Mouse (Mus musculus) MEL (cell line): ENCODE measurements at regions not wholly inside any gene's neighbourhood (a gene's known extent, or its start where the extent isn't known, plus 50 kb on each side); places are given as distances from the start of the nearest gene placed in this dataset.

Source experiments
- DNase-seq: peaks from one replicate; pipeline ENCODE4 v3.0.0; 2011; ENCODE audit warnings: low read depth, low spot score
- H3K27ac ChIP-seq: 2 replicates; pipeline ENCODE4 v1.5.1; 2012; ENCODE audit warnings: low read depth, mild to moderate bottlenecking, control low read depth, low read length, moderate library complexity; ENCODE audit not compliant: control insufficient read depth
- H3K27me3 ChIP-seq, 2 experiments: fragments of 150-350 bp in 1 of 2; sonication (generic) in 1 of 2; 2 replicates each; pipeline ENCODE4 v1.6.1; 2012; ENCODE audit warnings: low read length in 2 of 2, mild to moderate bottlenecking in 2 of 2, improper control_type of control experiment in 1 of 2, moderate library complexity in 1 of 2; ENCODE audit not compliant: insufficient read depth in 2 of 2, control insufficient read depth in 1 of 2
- H3K36me3 ChIP-seq, 2 experiments: 2 replicates each; pipeline ENCODE4 v1.6.1; 2012 to 2014; ENCODE audit warnings: low read length in 2 of 2, improper control_type of control experiment in 1 of 2, inconsistent platforms in 1 of 2, mild to moderate bottlenecking in 1 of 2; ENCODE audit not compliant: insufficient read depth in 2 of 2, control insufficient read depth in 1 of 2
- H3K4me1 ChIP-seq, 2 experiments: fragments of 150-350 bp in 1 of 2; sonication (generic) in 1 of 2; 2 replicates each; pipeline ENCODE4 v1.6.1; 2012; ENCODE audit warnings: low read length in 2 of 2, improper control_type of control experiment in 1 of 2, mild to moderate bottlenecking in 1 of 2; ENCODE audit not compliant: insufficient read depth in 2 of 2, control insufficient read depth in 1 of 2
- H3K4me3 ChIP-seq, 2 experiments: fragments of 150-350 bp in 1 of 2; sonication (generic) in 1 of 2; 2 replicates each; pipeline ENCODE4 v1.5.1; 2012; ENCODE audit warnings: low read depth in 2 of 2, low read length in 2 of 2, mild to moderate bottlenecking in 2 of 2, moderate library complexity in 2 of 2, control low read depth in 1 of 2, improper control_type of control experiment in 1 of 2; ENCODE audit not compliant: control insufficient read depth in 1 of 2, insufficient read depth in 1 of 2
- H3K79me2 ChIP-seq: 2 replicates; pipeline ENCODE4 v1.6.1; 2012; ENCODE audit warnings: mild to moderate bottlenecking, low read length, moderate library complexity; ENCODE audit not compliant: control insufficient read depth, poor library complexity, insufficient read depth
- H3K9ac ChIP-seq: 2 replicates; pipeline ENCODE4 v1.6.1; 2012; ENCODE audit warnings: low read depth, mild to moderate bottlenecking, control low read depth, low read length, moderate library complexity; ENCODE audit not compliant: control insufficient read depth, poor library complexity, severe bottlenecking
- H3K9me3 ChIP-seq: fragments of 150-350 bp; sonication (generic); replicated peaks from 2 replicates; pipeline ENCODE4 v1.6.1; 2012; ENCODE audit warnings: mild to moderate bottlenecking, low read length, improper control_type of control experiment, moderate library complexity; ENCODE audit not compliant: insufficient read depth
- CHD2 ChIP-seq: IDR thresholded peaks from 2 replicates; pipeline ENCODE4 v1.6.1; 2011; ENCODE audit warnings: low read length, improper control_type of control experiment
- EP300 ChIP-seq, 2 experiments: IDR thresholded peaks; 2 replicates each; pipeline ENCODE4 v1.6.1; 2011; ENCODE audit warnings: improper control_type of control experiment in 2 of 2, low read length in 2 of 2, low read depth in 1 of 2, mild to moderate bottlenecking in 1 of 2
- ETS1 ChIP-seq: IDR thresholded peaks from 2 replicates; pipeline ENCODE4 v1.6.1; 2012; ENCODE audit warnings: low read depth, mild to moderate bottlenecking, inconsistent platforms, low read length, improper control_type of control experiment, moderate library complexity
- GATA1 ChIP-seq: IDR thresholded peaks from 2 replicates; pipeline ENCODE4 v1.6.1; 2011; ENCODE audit warnings: low read depth, low read length, improper control_type of control experiment
- HCFC1 ChIP-seq: IDR thresholded peaks from 2 replicates; pipeline ENCODE4 v1.6.1; 2012; ENCODE audit warnings: low read depth, mild to moderate bottlenecking, inconsistent platforms, low read length, improper control_type of control experiment, moderate library complexity
- MXI1 ChIP-seq: IDR thresholded peaks from 2 replicates; pipeline ENCODE4 v1.6.1; 2011; ENCODE audit warnings: mild to moderate bottlenecking, low read depth, low read length, improper control_type of control experiment
- MYC ChIP-seq: IDR thresholded peaks from 2 replicates; pipeline ENCODE4 v1.6.1; 2011; ENCODE audit warnings: low read depth, mild to moderate bottlenecking, low read length, improper control_type of control experiment, moderate library complexity
- POLR2A ChIP-seq, 2 experiments: IDR thresholded peaks; 2 replicates each; pipeline ENCODE4 v1.6.1; 2011 to 2012; ENCODE audit warnings: low read length in 2 of 2, mild to moderate bottlenecking in 2 of 2, control low read depth in 1 of 2, improper control_type of control experiment in 1 of 2, low read depth in 1 of 2, moderate library complexity in 1 of 2; ENCODE audit not compliant: control insufficient read depth in 1 of 2, insufficient read depth in 1 of 2, poor library complexity in 1 of 2
- POLR2AphosphoS2 ChIP-seq: IDR thresholded peaks from 2 replicates; pipeline ENCODE4 v1.6.1; 2011; ENCODE audit warnings: low read length, improper control_type of control experiment
- POLR2AphosphoS5 ChIP-seq: IDR thresholded peaks from 2 replicates; pipeline ENCODE4 v1.6.1; 2012; ENCODE audit warnings: low read depth, borderline replicate concordance, mild to moderate bottlenecking, inconsistent platforms, low read length, moderate library complexity, mixed read lengths
- RCOR1 ChIP-seq: IDR thresholded peaks from 2 replicates; pipeline ENCODE4 v1.6.1; 2012; ENCODE audit warnings: low read depth, mild to moderate bottlenecking, inconsistent platforms, low read length, improper control_type of control experiment
- SIN3A ChIP-seq: IDR thresholded peaks from 2 replicates; pipeline ENCODE4 v1.6.1; 2012; ENCODE audit warnings: low read length, improper control_type of control experiment, inconsistent platforms
- ZC3H11A ChIP-seq: IDR thresholded peaks from 2 replicates; pipeline ENCODE4 v1.6.1; 2012; ENCODE audit warnings: low read depth, mild to moderate bottlenecking, inconsistent platforms, low read length, improper control_type of control experiment
- ZKSCAN1 ChIP-seq: IDR thresholded peaks from 2 replicates; pipeline ENCODE4 v1.6.1; 2012; ENCODE audit warnings: low read depth, mild to moderate bottlenecking, inconsistent platforms, low read length, improper control_type of control experiment, moderate library complexity
- ZMIZ1 ChIP-seq: IDR thresholded peaks from 2 replicates; pipeline ENCODE4 v1.6.1; 2012; ENCODE audit warnings: low read depth, mild to moderate bottlenecking, inconsistent platforms, low read length, improper control_type of control experiment, moderate library complexity
- ZNF384 ChIP-seq: IDR thresholded peaks from 2 replicates; pipeline ENCODE4 v1.6.1; 2012; ENCODE audit warnings: low read depth, mild to moderate bottlenecking, inconsistent platforms, low read length, improper control_type of control experiment

GRCm38 (mm10) chr17:4199698-4200153, 503.7 kb upstream of the Nox3 start:
- H3K27ac ChIP-seq, result no peak overlapping the region
- no peak overlapping the region for H3K9ac ChIP-seq
- no peaks in the 10 kb centered on the region for H3K9me3 ChIP-seq
- DNase-seq, result no peak
- no peaks in the 10 kb centered on the region for H3K4me1 ChIP-seq
- no peaks in the 10 kb centered on the region for H3K79me2 ChIP-seq
- no peak for TF ChIP-seq SIN3A
- no peak for TF ChIP-seq POLR2AphosphoS5
- no peak for TF ChIP-seq RCOR1
- no peak for TF ChIP-seq CHD2
- no peak for TF ChIP-seq GATA1
- TF ChIP-seq ZMIZ1, result no peak
- no peak for TF ChIP-seq POLR2A (IDR thresholded peaks at IDR 0.05; ENCODE audit: control insufficient read depth in 1 of 2, insufficient read depth in 1 of 2, low read depth in 1 of 2, low read length in 2 of 2, poor library complexity in 1 of 2)
- no peak for TF ChIP-seq ZC3H11A
- TF ChIP-seq, all 39 proteins: peak for 0
- H3K4me3 ChIP-seq, result no peak overlapping the region
- no peaks in the 10 kb centered on the region for H3K27me3 ChIP-seq
- no peaks in the 10 kb centered on the region for H3K36me3 ChIP-seq

GRCm38 (mm10) chr17:4201300-4201699, 505.2 kb upstream of the Nox3 start:
- H3K79me2 ChIP-seq, result no peaks in the 10 kb centered on the region
- no peaks in the 10 kb centered on the region for H3K36me3 ChIP-seq
- no peak for DNase-seq
- H3K9me3 ChIP-seq, result no peaks in the 10 kb centered on the region
- no peak overlapping the region for H3K27ac ChIP-seq
- no peak for TF ChIP-seq ETS1
- no peak for TF ChIP-seq GATA1
- TF ChIP-seq EP300 (IDR thresholded peaks at IDR 0.05; ENCODE audit: low read depth in 1 of 2, low read length in 2 of 2), result no peak
- TF ChIP-seq POLR2AphosphoS5, result no peak
- no peak for TF ChIP-seq POLR2AphosphoS2
- no peak for TF ChIP-seq MXI1
- no peak for TF ChIP-seq ZNF384
- no peak for TF ChIP-seq ZKSCAN1
- no peak for TF ChIP-seq HCFC1
- no peak for TF ChIP-seq MYC
- H3K4me3 ChIP-seq, result no peak overlapping the region
- no peaks in the 10 kb centered on the region for H3K27me3 ChIP-seq
- no peak overlapping the region for H3K9ac ChIP-seq
- no peaks in the 10 kb centered on the region for H3K4me1 ChIP-seq
